Mouse (Mus musculus): ENCODE data around the gene Tbx5. TPM values are rescaled to one million over a fixed set of nuclear protein-coding genes. Genes with fewer than 3 reads are reported as not detected.

The Tbx5 gene
- total RNA-seq, 2 experiments from 2014 or later = 0.09 TPM; not detected in 1

Other genes with a start within 250 kb of the Tbx5 start
- 1 to 10 TPM; 4.5 to 8.7 TPM for gene Tbx3, start 162.0 kb upstream of the Tbx5 start, total RNA-seq (2021)

Measured in gastrocnemius, adult 18-20 months (tissue).